Mouse (Mus musculus) testis, adult 2 months (tissue): ENCODE measurements around the gene Mcoln2.

Experiments
- CTCF ChIP-seq: fragments of 200-500 bp; IDR thresholded peaks from 2 replicates; pipeline ENCODE4 v1.5.1; 2012; ENCODE audit warnings: low read depth, mild to moderate bottlenecking, inconsistent platforms, low read length, moderate library complexity; ENCODE audit not compliant: control insufficient read depth, insufficient read depth, insufficient replicate concordance
- POLR2A ChIP-seq: fragments of 200-500 bp; IDR thresholded peaks from 2 replicates; pipeline ENCODE4 v1.6.1; 2012; ENCODE audit warnings: low read depth, mild to moderate bottlenecking, inconsistent platforms, low read length, moderate library complexity; ENCODE audit not compliant: control insufficient read depth

DNA sequence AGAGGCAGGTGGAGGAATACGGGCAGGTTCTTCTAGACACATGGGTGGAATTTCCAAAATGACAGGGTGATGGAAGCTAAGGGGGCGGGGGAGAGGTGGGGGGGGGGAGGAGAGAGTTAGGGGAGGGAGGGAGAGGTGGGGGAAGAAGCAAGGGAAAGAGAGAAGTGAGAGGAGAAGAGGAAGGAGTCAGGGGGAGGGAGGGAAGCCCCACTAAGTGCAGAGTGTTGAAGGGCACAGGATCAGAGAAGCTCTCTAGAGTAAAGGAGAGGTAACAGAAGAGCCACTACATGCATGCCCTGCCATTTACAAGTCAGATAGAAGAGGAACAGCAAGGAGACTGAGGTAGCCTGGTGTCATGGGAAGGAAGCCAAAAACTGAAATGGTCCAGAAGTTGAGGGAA, 7.2 kb downstream of the Mcoln2 start:
- no peak for TF ChIP-seq POLR2A
- no peak for TF ChIP-seq CTCF
